Mouse (Mus musculus) MEL (cell line): ENCODE data around the gene Slc25a22. TPM values are rescaled to one million over a fixed set of nuclear protein-coding genes. Genes with fewer than 3 reads are reported as not detected.
"Not testable (repeated sequence)": the region's sequence is repeated elsewhere in the genome, so short reads cannot be mapped to it uniquely, and the experiment has no call there.

Source experiments
- DNase-seq: peaks from one replicate; pipeline ENCODE4 v3.0.0; 2011; ENCODE audit warnings: low read depth, low spot score
- H3K27ac ChIP-seq: 2 replicates; pipeline ENCODE4 v1.5.1; 2012; ENCODE audit warnings: low read depth, mild to moderate bottlenecking, control low read depth, low read length, moderate library complexity; ENCODE audit not compliant: control insufficient read depth
- H3K27me3 ChIP-seq, 2 experiments: fragments of 150-350 bp in 1 of 2; sonication (generic) in 1 of 2; 2 replicates each; pipeline ENCODE4 v1.6.1; 2012; ENCODE audit warnings: low read length in 2 of 2, mild to moderate bottlenecking in 2 of 2, improper control_type of control experiment in 1 of 2, moderate library complexity in 1 of 2; ENCODE audit not compliant: insufficient read depth in 2 of 2, control insufficient read depth in 1 of 2
- H3K36me3 ChIP-seq, 2 experiments: 2 replicates each; pipeline ENCODE4 v1.6.1; 2012 to 2014; ENCODE audit warnings: low read length in 2 of 2, improper control_type of control experiment in 1 of 2, inconsistent platforms in 1 of 2, mild to moderate bottlenecking in 1 of 2; ENCODE audit not compliant: insufficient read depth in 2 of 2, control insufficient read depth in 1 of 2
- H3K4me1 ChIP-seq, 2 experiments: fragments of 150-350 bp in 1 of 2; sonication (generic) in 1 of 2; 2 replicates each; pipeline ENCODE4 v1.6.1; 2012; ENCODE audit warnings: low read length in 2 of 2, improper control_type of control experiment in 1 of 2, mild to moderate bottlenecking in 1 of 2; ENCODE audit not compliant: insufficient read depth in 2 of 2, control insufficient read depth in 1 of 2
- H3K4me3 ChIP-seq, 2 experiments: fragments of 150-350 bp in 1 of 2; sonication (generic) in 1 of 2; 2 replicates each; pipeline ENCODE4 v1.5.1; 2012; ENCODE audit warnings: low read depth in 2 of 2, low read length in 2 of 2, mild to moderate bottlenecking in 2 of 2, moderate library complexity in 2 of 2, control low read depth in 1 of 2, improper control_type of control experiment in 1 of 2; ENCODE audit not compliant: control insufficient read depth in 1 of 2, insufficient read depth in 1 of 2
- H3K79me2 ChIP-seq: 2 replicates; pipeline ENCODE4 v1.6.1; 2012; ENCODE audit warnings: mild to moderate bottlenecking, low read length, moderate library complexity; ENCODE audit not compliant: control insufficient read depth, poor library complexity, insufficient read depth
- H3K9ac ChIP-seq: 2 replicates; pipeline ENCODE4 v1.6.1; 2012; ENCODE audit warnings: low read depth, mild to moderate bottlenecking, control low read depth, low read length, moderate library complexity; ENCODE audit not compliant: control insufficient read depth, poor library complexity, severe bottlenecking
- H3K9me3 ChIP-seq: fragments of 150-350 bp; sonication (generic); replicated peaks from 2 replicates; pipeline ENCODE4 v1.6.1; 2012; ENCODE audit warnings: mild to moderate bottlenecking, low read length, improper control_type of control experiment, moderate library complexity; ENCODE audit not compliant: insufficient read depth
- BHLHE40 ChIP-seq: IDR thresholded peaks from 2 replicates; pipeline ENCODE4 v1.6.1; 2012; ENCODE audit warnings: low read depth, mild to moderate bottlenecking, inconsistent platforms, low read length, improper control_type of control experiment, borderline replicate concordance
- CHD2 ChIP-seq: IDR thresholded peaks from 2 replicates; pipeline ENCODE4 v1.6.1; 2011; ENCODE audit warnings: low read length, improper control_type of control experiment
- CTCF ChIP-seq, 3 experiments: IDR thresholded peaks in 2 of 3; conservative IDR thresholded peaks in 1 of 3; 2 replicates each; pipeline ENCODE4 v1.5.1; 2011 to 2012; ENCODE audit warnings: low read length in 3 of 3, low read depth in 2 of 3, mild to moderate bottlenecking in 2 of 3, improper control_type of control experiment in 1 of 3, inconsistent platforms in 1 of 3, mixed read lengths in 1 of 3, moderate library complexity in 1 of 3; ENCODE audit not compliant: control insufficient read depth in 1 of 3, insufficient read depth in 1 of 3, poor library complexity in 1 of 3, severe bottlenecking in 1 of 3
- ETS1 ChIP-seq: IDR thresholded peaks from 2 replicates; pipeline ENCODE4 v1.6.1; 2012; ENCODE audit warnings: low read depth, mild to moderate bottlenecking, inconsistent platforms, low read length, improper control_type of control experiment, moderate library complexity
- HCFC1 ChIP-seq: IDR thresholded peaks from 2 replicates; pipeline ENCODE4 v1.6.1; 2012; ENCODE audit warnings: low read depth, mild to moderate bottlenecking, inconsistent platforms, low read length, improper control_type of control experiment, moderate library complexity
- JUND ChIP-seq: IDR thresholded peaks from 2 replicates; pipeline ENCODE4 v1.6.1; 2011; ENCODE audit warnings: low read depth, mild to moderate bottlenecking, improper control_type of control experiment, low read length
- MAZ ChIP-seq: IDR thresholded peaks from 2 replicates; pipeline ENCODE4 v1.6.1; 2012; ENCODE audit warnings: low read depth, mild to moderate bottlenecking, inconsistent platforms, low read length, improper control_type of control experiment
- MEF2A ChIP-seq: IDR thresholded peaks from 2 replicates; pipeline ENCODE4 v1.6.1; 2014; ENCODE audit warnings: low read depth, mild to moderate bottlenecking, inconsistent platforms, low read length, improper control_type of control experiment; ENCODE audit not compliant: poor library complexity, insufficient replicate concordance, severe bottlenecking; ENCODE audit errors: extremely low read depth
- MXI1 ChIP-seq: IDR thresholded peaks from 2 replicates; pipeline ENCODE4 v1.6.1; 2011; ENCODE audit warnings: mild to moderate bottlenecking, low read depth, low read length, improper control_type of control experiment
- MYB ChIP-seq: IDR thresholded peaks from 2 replicates; pipeline ENCODE4 v1.6.1; 2011; ENCODE audit warnings: mild to moderate bottlenecking, low read depth, low read length, improper control_type of control experiment
- MYC ChIP-seq: IDR thresholded peaks from 2 replicates; pipeline ENCODE4 v1.6.1; 2011; ENCODE audit warnings: low read depth, mild to moderate bottlenecking, low read length, improper control_type of control experiment, moderate library complexity
- NELFE ChIP-seq: IDR thresholded peaks from 2 replicates; pipeline ENCODE4 v1.6.1; 2011; ENCODE audit warnings: low read depth, low read length, improper control_type of control experiment
- POLR2A ChIP-seq, 2 experiments: IDR thresholded peaks; 2 replicates each; pipeline ENCODE4 v1.6.1; 2011 to 2012; ENCODE audit warnings: low read length in 2 of 2, mild to moderate bottlenecking in 2 of 2, control low read depth in 1 of 2, improper control_type of control experiment in 1 of 2, low read depth in 1 of 2, moderate library complexity in 1 of 2; ENCODE audit not compliant: control insufficient read depth in 1 of 2, insufficient read depth in 1 of 2, poor library complexity in 1 of 2
- POLR2AphosphoS2 ChIP-seq: IDR thresholded peaks from 2 replicates; pipeline ENCODE4 v1.6.1; 2011; ENCODE audit warnings: low read length, improper control_type of control experiment
- RAD21 ChIP-seq: IDR thresholded peaks from 2 replicates; pipeline ENCODE4 v1.6.1; 2011; ENCODE audit warnings: mild to moderate bottlenecking, low read depth, low read length, improper control_type of control experiment
- SIN3A ChIP-seq: IDR thresholded peaks from 2 replicates; pipeline ENCODE4 v1.6.1; 2012; ENCODE audit warnings: low read length, improper control_type of control experiment, inconsistent platforms
- SMC3 ChIP-seq: IDR thresholded peaks from 2 replicates; pipeline ENCODE4 v1.6.1; 2011; ENCODE audit warnings: low read depth, low read length, improper control_type of control experiment
- TAL1 ChIP-seq: IDR thresholded peaks from 2 replicates; pipeline ENCODE4 v1.6.1; 2012; ENCODE audit warnings: mild to moderate bottlenecking, inconsistent platforms, low read length, moderate library complexity, mixed read lengths
- TBP ChIP-seq: IDR thresholded peaks from 2 replicates; pipeline ENCODE4 v1.8.0; 2011; ENCODE audit warnings: low read depth, low read length, improper control_type of control experiment
- UBTF ChIP-seq: IDR thresholded peaks from 2 replicates; pipeline ENCODE4 v1.6.1; 2012; ENCODE audit warnings: low read depth, mild to moderate bottlenecking, inconsistent platforms, low read length, improper control_type of control experiment, moderate library complexity, borderline replicate concordance; ENCODE audit not compliant: insufficient read depth
- USF1 ChIP-seq: IDR thresholded peaks from 2 replicates; pipeline ENCODE4 v1.6.1; 2014; ENCODE audit warnings: low read depth, mild to moderate bottlenecking, inconsistent platforms, low read length, improper control_type of control experiment, moderate library complexity
- ZC3H11A ChIP-seq: IDR thresholded peaks from 2 replicates; pipeline ENCODE4 v1.6.1; 2012; ENCODE audit warnings: low read depth, mild to moderate bottlenecking, inconsistent platforms, low read length, improper control_type of control experiment
- ZKSCAN1 ChIP-seq: IDR thresholded peaks from 2 replicates; pipeline ENCODE4 v1.6.1; 2012; ENCODE audit warnings: low read depth, mild to moderate bottlenecking, inconsistent platforms, low read length, improper control_type of control experiment, moderate library complexity
- ZMIZ1 ChIP-seq: IDR thresholded peaks from 2 replicates; pipeline ENCODE4 v1.6.1; 2012; ENCODE audit warnings: low read depth, mild to moderate bottlenecking, inconsistent platforms, low read length, improper control_type of control experiment, moderate library complexity
- ZNF384 ChIP-seq: IDR thresholded peaks from 2 replicates; pipeline ENCODE4 v1.6.1; 2012; ENCODE audit warnings: low read depth, mild to moderate bottlenecking, inconsistent platforms, low read length, improper control_type of control experiment
- polyA plus RNA-seq, 2 experiments: library from polyadenylated mRNA; stranded (reverse) in 1 of 2; unstranded in 1 of 2; fragments of >175 nt in 1 of 2; fragments of >200 nt in 1 of 2; gene quantifications; 2 replicates each; pipeline versions ENCODE4 v1.2.1 to v1.2.4; 2012; ENCODE audit warnings: low replicate concordance in 2 of 2, low read depth in 1 of 2; ENCODE audit not compliant: insufficient read length in 2 of 2, insufficient read depth in 1 of 2, missing spikeins in 1 of 2
- total RNA-seq: library from RNA; depleted of rRNA; stranded (reverse); fragments of 300-350 nt; gene quantifications from 2 replicates; pipeline ENCODE4 v1.2.3, GENCODE M21; 2012

Slc25a22 gene
- total and polyA plus RNA-seq, 3 experiments = 23.8 to 46.0 TPM; not detected in 1

- Histone ChIP-seq H3K4me3 (no peak overlapping the region), H3K4me1 (peaks cover 2 to 9% of the 10 kb centered on the region in 2 experiments), H3K9ac (no peak overlapping the region), H3K27me3 (no peaks in the 10 kb centered on the region), H3K27ac (no peak overlapping the region), H3K36me3 (peaks cover 0 to 8% of the 10 kb centered on the region in 2 experiments; a peak in 2 of 4 replicates), H3K9me3 (no peaks in the 10 kb centered on the region), H3K79me2 (peaks cover 4% of the 10 kb centered on the region; the same call in 1 of the 2 replicates)
- TF ChIP-seq UBTF = no peak
- no peak for DNase-seq
Observed at GRCm38 (mm10) chr7:141410631-141411030, 27.1 kb downstream of the Slc25a22 start.

- H3K4me3 ChIP-seq = no peak overlapping the region
- H3K36me3 ChIP-seq = peaks cover 0 to 2% of the 10 kb centered on the region in 2 experiments; a peak in 2 of 4 replicates
- peak; percentile 66 for DNase-seq
- no peak overlapping the region for H3K27ac ChIP-seq
- peaks cover 3% of the 10 kb centered on the region; the same call in 1 of the 2 replicates for H3K79me2 ChIP-seq
- no peak overlapping the region for H3K9ac ChIP-seq
- peaks cover 2 to 6% of the 10 kb centered on the region in 2 experiments for H3K4me1 ChIP-seq
- H3K27me3 ChIP-seq = no peaks in the 10 kb centered on the region
- TF ChIP-seq MYC = no peak
- peak; percentile 46; the same call in 1 of the 2 replicates for TF ChIP-seq ZC3H11A
- no peak for TF ChIP-seq UBTF
- TF ChIP-seq CTCF (IDR thresholded peaks at IDR 0.05 in 2 of 3, conservative IDR thresholded peaks at IDR 0.05 in 1 of 3; ENCODE audit: control insufficient read depth in 1 of 3, insufficient read depth in 1 of 3, low read depth in 2 of 3, low read length in 3 of 3, poor library complexity in 1 of 3, severe bottlenecking in 1 of 3) = peak; percentile 60 to 91 (median 77)
- no peak for TF ChIP-seq USF1
- TF ChIP-seq TAL1 = no peak
- TF ChIP-seq POLR2A (IDR thresholded peaks at IDR 0.05; ENCODE audit: control insufficient read depth in 1 of 2, insufficient read depth in 1 of 2, low read depth in 1 of 2, low read length in 2 of 2, poor library complexity in 1 of 2) = no peak
- 0 out of 2 replicates have a peak, but pooled peaks have one; percentile 20 for TF ChIP-seq MXI1
- TF ChIP-seq MYB = no peak
- TF ChIP-seq ZNF384 = no peak
- no peak for TF ChIP-seq TBP
- no peak for TF ChIP-seq POLR2AphosphoS2
- 0 out of 2 replicates have a peak, but pooled peaks have one; percentile 26 for TF ChIP-seq MAZ
- TF ChIP-seq SMC3 = peak; percentile 77
- 0 out of 2 replicates have a peak, but pooled peaks have one; percentile 29 for TF ChIP-seq SIN3A
- TF ChIP-seq MEF2A = no peak
- no peak for TF ChIP-seq BHLHE40
- peak; percentile 62 for TF ChIP-seq RAD21
- TF ChIP-seq JUND = no peak
- no peak for TF ChIP-seq ZKSCAN1
- no peak for TF ChIP-seq ETS1
- TF ChIP-seq HCFC1 = no peak
- no peak for TF ChIP-seq ZMIZ1
- TF ChIP-seq CHD2 = no peak
- no peak for TF ChIP-seq NELFE
- no peaks in the 10 kb centered on the region for H3K9me3 ChIP-seq
Observed at GRCm38 (mm10) chr7:141408833-141409232, 28.9 kb downstream of the Slc25a22 start.

GRCm38 (mm10) chr7:141407670-141408069 lies 30.0 kb downstream of the Slc25a22 start:
- not testable (repeated sequence) for H3K79me2 ChIP-seq, H3K4me1 ChIP-seq, H3K9ac ChIP-seq, H3K9me3 ChIP-seq, H3K4me3 ChIP-seq, H3K36me3 ChIP-seq, H3K27ac ChIP-seq, H3K27me3 ChIP-seq
- DNase-seq = peak; percentile 41
